Mouse (Mus musculus) liver, postnatal 0 days (tissue): ENCODE measurements at regions not wholly inside any gene's neighbourhood (a gene's known extent, or its start where the extent isn't known, plus 50 kb on each side); places are given as distances from the start of the nearest gene placed in this dataset.
A peak's percentile ranks its signal among the peaks of the same experiment; 100 is the strongest.

ENCODE experiments used
- ATAC-seq: fragments of 200-750 bp; cut with Nextera tagmentation; 2 replicates; pipeline ENCODE4 v1.8.0; 2017; ENCODE audit warnings: mild to moderate bottlenecking, moderate library complexity
- DNase-seq: peaks from one replicate; pipeline ENCODE4 v3.0.0-alpha.2; 2016
- H3K27ac ChIP-seq: fragments of 300-500 bp; sonication (generic); 2 replicates; pipeline ENCODE4 v1.5.1; 2014; ENCODE audit warnings: antibody characterized with exemption, moderate library complexity, mild to moderate bottlenecking, low read depth
- H3K27me3 ChIP-seq: fragments of 300-500 bp; sonication (generic); 2 replicates; pipeline ENCODE4 v1.6.1; 2014; ENCODE audit warnings: low read length, control low read depth, mixed read lengths; ENCODE audit not compliant: insufficient read depth
- H3K36me3 ChIP-seq: fragments of 300-500 bp; sonication (generic); replicated peaks from 2 replicates; pipeline ENCODE4 v1.6.1; 2014; ENCODE audit warnings: mild to moderate bottlenecking, control low read depth, low read length, moderate library complexity, mixed read lengths; ENCODE audit not compliant: insufficient read depth
- H3K4me1 ChIP-seq: fragments of 300-500 bp; sonication (generic); 2 replicates; pipeline ENCODE4 v1.6.1; 2014; ENCODE audit warnings: antibody characterized with exemption, mild to moderate bottlenecking, control low read depth; ENCODE audit not compliant: insufficient read depth
- H3K4me2 ChIP-seq: fragments of 300-500 bp; sonication (generic); 2 replicates; pipeline ENCODE4 v1.6.1; 2014; ENCODE audit warnings: low read depth, mild to moderate bottlenecking, low read length, moderate library complexity, mixed read lengths
- H3K4me3 ChIP-seq: fragments of 300-500 bp; sonication (generic); 2 replicates; pipeline ENCODE4 v1.5.1; 2014; ENCODE audit warnings: low read depth, low read length
- H3K9ac ChIP-seq: fragments of 300-500 bp; sonication (generic); replicated peaks from 2 replicates; pipeline ENCODE4 v1.6.1; 2014; ENCODE audit warnings: mild to moderate bottlenecking, moderate library complexity
- H3K9me3 ChIP-seq: fragments of 300-500 bp; sonication (generic); 2 replicates; pipeline ENCODE4 v1.6.1; 2016; ENCODE audit warnings: mild to moderate bottlenecking, control low read depth, low read length, mixed read lengths
- CTCF ChIP-seq: sonication (generic); IDR thresholded peaks from 2 replicates; pipeline ENCODE4 v1.5.1; 2016; ENCODE audit warnings: antibody characterized with exemption, low read depth
- EP300 ChIP-seq: IDR thresholded peaks from 2 replicates; pipeline ENCODE4 v1.6.1; 2016; ENCODE audit warnings: antibody characterized with exemption, low read depth, mild to moderate bottlenecking
- WGBS: fragments of 180-500 bp; shearing (Covaris S2); extraction: QIAGEN DNeasy Blood & Tissue Kit; methylation state at CpG from one replicate; pipeline ENCODE4 v1.1.7; 2014; ENCODE audit not compliant: insufficient replicate concordance; 5-methylcytosine and 5-hydroxymethylcytosine counted together

- H3K4me3 ChIP-seq = no peak overlapping the region
- no peaks in the 10 kb centered on the region for H3K9me3 ChIP-seq
- H3K27me3 ChIP-seq = no peaks in the 10 kb centered on the region
- ATAC-seq (no peak), DNase-seq (no peak)
- no peaks in the 10 kb centered on the region for H3K36me3 ChIP-seq
- no peak overlapping the region for H3K9ac ChIP-seq
- H3K4me1 ChIP-seq = no peaks in the 10 kb centered on the region
- no peak for TF ChIP-seq EP300
- TF ChIP-seq CTCF = no peak
- 79% methylated on average over 4 of the region's 4 CpGs for WGBS
- H3K4me2 ChIP-seq = no peak overlapping the region
- H3K27ac ChIP-seq = no peak overlapping the region
Observed at GRCm38 (mm10) chr16:77537351-77537750, 64.5 kb downstream of the Gm11146 start.

- Histone ChIP-seq H3K9ac (no peak overlapping the region), H3K4me1 (no peaks in the 10 kb centered on the region), H3K36me3 (no peaks in the 10 kb centered on the region), H3K4me2 (no peak overlapping the region), H3K9me3 (no peaks in the 10 kb centered on the region), H3K27me3 (no peaks in the 10 kb centered on the region), H3K4me3 (no peak overlapping the region), H3K27ac (no peak overlapping the region)
- no peak for DNase-seq
- WGBS = 84% methylated on average over 10 of the region's 10 CpGs
- ATAC-seq = no peak
- TF ChIP-seq EP300 = no peak
- TF ChIP-seq CTCF = no peak
Observed at GRCm38 (mm10) chr16:77536746-77537145, 65.1 kb downstream of the Gm11146 start.

- Histone ChIP-seq H3K9me3 (no peaks in the 10 kb centered on the region), H3K27ac (no peak overlapping the region), H3K4me1 (no peaks in the 10 kb centered on the region), H3K36me3 (no peaks in the 10 kb centered on the region), H3K4me2 (no peak overlapping the region), H3K9ac (no peak overlapping the region), H3K27me3 (no peaks in the 10 kb centered on the region), H3K4me3 (no peak overlapping the region)
- ATAC-seq = no peak
- TF ChIP-seq CTCF (no peak), EP300 (no peak)
- 81% methylated on average over 6 of the region's 6 CpGs for WGBS
- DNase-seq = no peak
Observed at GRCm38 (mm10) chr16:77536314-77536713, 65.6 kb downstream of the Gm11146 start.

GRCm38 (mm10) chr16:77535021-77535420 lies 66.9 kb downstream of the Gm11146 start:
- Histone ChIP-seq H3K27ac (no peak overlapping the region), H3K4me2 (no peak overlapping the region), H3K36me3 (no peaks in the 10 kb centered on the region), H3K9me3 (0 out of 2 replicates have a peak, but pooled peaks cover 3% of the 10 kb centered on the region), H3K4me3 (no peak overlapping the region), H3K4me1 (no peaks in the 10 kb centered on the region), H3K9ac (no peak overlapping the region), H3K27me3 (no peaks in the 10 kb centered on the region)
- DNase-seq (no peak), ATAC-seq (no peak)
- WGBS = 76% methylated on average over 3 of the region's 3 CpGs
- TF ChIP-seq EP300 (no peak), CTCF (peak; percentile 63)

- Histone ChIP-seq H3K27me3 (no peaks in the 10 kb centered on the region), H3K36me3 (no peaks in the 10 kb centered on the region), H3K4me3 (no peak overlapping the region), H3K4me2 (no peak overlapping the region), H3K9ac (no peak overlapping the region), H3K9me3 (0 out of 2 replicates have a peak, but pooled peaks cover 3% of the 10 kb centered on the region), H3K27ac (no peak overlapping the region), H3K4me1 (no peaks in the 10 kb centered on the region)
- ATAC-seq (no peak), DNase-seq (no peak)
- TF ChIP-seq EP300 (no peak), CTCF (no peak)
- 84% methylated on average over 10 of the region's 10 CpGs for WGBS
Observed at GRCm38 (mm10) chr16:77531596-77531995, 70.3 kb downstream of the Gm11146 start.

GRCm38 (mm10) chr16:77527951-77528350 lies 73.9 kb downstream of the Gm11146 start:
- no peak overlapping the region for H3K9ac ChIP-seq
- H3K36me3 ChIP-seq = no peaks in the 10 kb centered on the region
- no peak for DNase-seq
- 0 out of 2 replicates have a peak, but pooled peaks cover 3% of the 10 kb centered on the region for H3K9me3 ChIP-seq
- H3K4me2 ChIP-seq = no peak overlapping the region
- H3K27me3 ChIP-seq = no peaks in the 10 kb centered on the region
- 67% methylated on average over 1 of the region's 1 CpGs for WGBS
- no peaks in the 10 kb centered on the region for H3K4me1 ChIP-seq
- ATAC-seq = no peak
- no peak for TF ChIP-seq EP300
- no peak for TF ChIP-seq CTCF
- H3K27ac ChIP-seq = no peak overlapping the region
- H3K4me3 ChIP-seq = no peak overlapping the region

- Histone ChIP-seq H3K4me1 (no peaks in the 10 kb centered on the region), H3K4me2 (no peak overlapping the region), H3K27ac (no peak overlapping the region), H3K36me3 (no peaks in the 10 kb centered on the region), H3K9me3 (no peaks in the 10 kb centered on the region), H3K27me3 (no peaks in the 10 kb centered on the region), H3K9ac (no peak overlapping the region), H3K4me3 (no peak overlapping the region)
- DNase-seq (no peak), ATAC-seq (no peak)
- no peak for TF ChIP-seq EP300
- no peak for TF ChIP-seq CTCF
- WGBS = 72% methylated on average over 3 of the region's 3 CpGs
Observed at GRCm38 (mm10) chr16:77514606-77515005, 87.3 kb downstream of the Gm11146 start.
